Mouse (Mus musculus) cerebellum, adult 2 months (tissue): ENCODE results near the gene Spdye4a. TPM values are rescaled to one million over a fixed set of nuclear protein-coding genes. Genes with fewer than 3 reads are reported as not detected.
A peak's percentile ranks its signal among the peaks of the same experiment; 100 is the strongest.

ENCODE experiments used
- DNase-seq, 2 experiments: peaks; one replicate each; pipeline ENCODE4 v3.0.0; 2021
- H3K27ac ChIP-seq: fragments of 200-500 bp; 2 replicates; pipeline ENCODE4 v1.5.1; 2012; ENCODE audit warnings: low read length, control low read depth, inconsistent platforms; ENCODE audit not compliant: insufficient read depth
- H3K27me3 ChIP-seq: fragments of 200-500 bp; 2 replicates; pipeline ENCODE4 v1.6.1; 2012; ENCODE audit warnings: inconsistent platforms, mild to moderate bottlenecking, low read length, moderate library complexity; ENCODE audit not compliant: control insufficient read depth, insufficient read depth
- H3K4me1 ChIP-seq: fragments of 200-500 bp; 2 replicates; pipeline ENCODE4 v1.6.1; 2011; ENCODE audit warnings: low read length; ENCODE audit not compliant: control insufficient read depth, insufficient read depth
- H3K4me3 ChIP-seq: fragments of 200-500 bp; replicated peaks from 2 replicates; pipeline ENCODE3; 2011; ENCODE audit warnings: mild to moderate bottlenecking, low read depth, low read length, control low read depth; ENCODE audit not compliant: insufficient read depth
- CTCF ChIP-seq: fragments of 200-500 bp; IDR thresholded peaks from 2 replicates; pipeline ENCODE4 v1.5.1; 2011; ENCODE audit warnings: low read depth, mild to moderate bottlenecking, control low read depth, low read length, moderate library complexity, borderline replicate concordance; ENCODE audit not compliant: insufficient read depth
- POLR2A ChIP-seq: fragments of 200-500 bp; IDR thresholded peaks from 2 replicates; pipeline ENCODE4 v1.6.1; 2011; ENCODE audit warnings: low read length, control low read depth, borderline replicate concordance; ENCODE audit not compliant: insufficient read depth
- WGBS: fragments of 180-500 bp; shearing (Covaris S2); methylation state at CpG from one replicate; pipeline ENCODE4 v1.1.7; 2018; 5-methylcytosine and 5-hydroxymethylcytosine counted together
- polyA plus RNA-seq: library from polyadenylated mRNA; depleted of rRNA; stranded (reverse); fragments of >200 nt; gene quantifications from 2 replicates; pipeline ENCODE4 v1.2.3, GENCODE M21; 2012

Gene Spdye4a
- polyA plus RNA-seq, 1 experiment = not detected

- 6% methylated on average over 8 of the region's 8 CpGs for WGBS
- TF ChIP-seq CTCF = no peak
- TF ChIP-seq POLR2A = no peak
- H3K4me3 ChIP-seq = peak overlapping the region; percentile 88
- H3K27ac ChIP-seq = no peak overlapping the region
- H3K4me1 ChIP-seq = peaks cover 31% of the 10 kb centered on the region
- DNase-seq = no peak
- no peaks in the 10 kb centered on the region for H3K27me3 ChIP-seq
These were observed 42.3 kb upstream of the Spdye4a start for GRCm38 (mm10) chr5:143268985-143269362.

GRCm38 (mm10) chr5:143266794-143267193 is 40.1 kb upstream of the Spdye4a start:
- WGBS = 59% methylated on average over 6 of the region's 6 CpGs
- peaks cover 31% of the 10 kb centered on the region for H3K4me1 ChIP-seq
- no peak for DNase-seq
- H3K4me3 ChIP-seq = no peak overlapping the region
- H3K27me3 ChIP-seq = no peaks in the 10 kb centered on the region
- TF ChIP-seq POLR2A = no peak
- TF ChIP-seq CTCF = no peak
- no peak overlapping the region for H3K27ac ChIP-seq

GRCm38 (mm10) chr5:143265409-143265808 is 38.7 kb upstream of the Spdye4a start:
- peaks cover 26% of the 10 kb centered on the region for H3K4me1 ChIP-seq
- H3K27ac ChIP-seq = no peak overlapping the region
- TF ChIP-seq CTCF (no peak), POLR2A (no peak)
- DNase-seq = no peak
- 40% methylated on average over 1 of the region's 1 CpGs for WGBS
- H3K4me3 ChIP-seq = no peak overlapping the region
- H3K27me3 ChIP-seq = no peaks in the 10 kb centered on the region

GRCm38 (mm10) chr5:143264689-143265088 is 38.0 kb upstream of the Spdye4a start:
- TF ChIP-seq POLR2A = no peak
- TF ChIP-seq CTCF = no peak
- 72% methylated on average over 10 of the region's 10 CpGs for WGBS
- peak; percentile 39 to 55 for DNase-seq

GRCm38 (mm10) chr5:143261636-143262035 is 34.9 kb upstream of the Spdye4a start:
- H3K27ac ChIP-seq = no peak overlapping the region
- H3K4me3 ChIP-seq = no peak overlapping the region
- WGBS = 92% methylated on average over 8 of the region's 8 CpGs
- peaks cover 15% of the 10 kb centered on the region for H3K4me1 ChIP-seq
- DNase-seq = no peak
- no peak for TF ChIP-seq CTCF
- no peak for TF ChIP-seq POLR2A
- H3K27me3 ChIP-seq = no peaks in the 10 kb centered on the region

More at GRCm38 (mm10) chr5:143264689-143265088, 38.0 kb upstream of the Spdye4a start:
- H3K4me1 ChIP-seq = peaks cover 26% of the 10 kb centered on the region
- H3K4me3 ChIP-seq = no peak overlapping the region
- no peak overlapping the region for H3K27ac ChIP-seq
- H3K27me3 ChIP-seq = no peaks in the 10 kb centered on the region

GRCm38 (mm10) chr5:143255802-143256201 is 29.1 kb upstream of the Spdye4a start:
- no peak for DNase-seq
- H3K4me3 ChIP-seq = no peak overlapping the region
- no peak overlapping the region for H3K27ac ChIP-seq
- H3K4me1 ChIP-seq = 0 out of 2 replicates have a peak, but pooled peaks cover 6% of the 10 kb centered on the region
- H3K27me3 ChIP-seq = no peaks in the 10 kb centered on the region
- WGBS = 97% methylated on average over 5 of the region's 5 CpGs
- TF ChIP-seq CTCF = no peak
- TF ChIP-seq POLR2A = no peak

- H3K4me1 ChIP-seq = 0 out of 2 replicates have a peak, but pooled peaks cover 6% of the 10 kb centered on the region
- 64% methylated on average over 24 of the region's 24 CpGs for WGBS
- H3K4me3 ChIP-seq = peak overlapping the region; percentile 79
- no peaks in the 10 kb centered on the region for H3K27me3 ChIP-seq
- no peak overlapping the region for H3K27ac ChIP-seq
- TF ChIP-seq CTCF (no peak), POLR2A (no peak)
- DNase-seq = no peak
These were observed 28.4 kb upstream of the Spdye4a start for GRCm38 (mm10) chr5:143255131-143255519.

- DNase-seq = peak; percentile 62 to 73
- Histone ChIP-seq H3K27ac (peak overlapping the region; percentile 14; the same call in 1 of the 2 replicates), H3K4me3 (peak overlapping the region; percentile 79), H3K27me3 (no peaks in the 10 kb centered on the region), H3K4me1 (0 out of 2 replicates have a peak, but pooled peaks cover 6% of the 10 kb centered on the region)
- WGBS = 35% methylated on average over 66 of the region's 66 CpGs
- no peak for TF ChIP-seq POLR2A
- no peak for TF ChIP-seq CTCF
These were observed 27.9 kb upstream of the Spdye4a start for GRCm38 (mm10) chr5:143254487-143255130.
